Mouse (Mus musculus) thymus, postnatal 14 days (tissue): Measurements from ENCODE around the gene Trpv5.

ENCODE experiments used
- DNase-seq: peaks from one replicate; pipeline ENCODE4 v3.0.0; 2021

Gene Trpv5

GRCm38 (mm10) chr6:41680669-41681068 lies at the start of gene Trpv5:
Gene Trpv5 (minus strand): TSS chr6:41680769.
- DNase-seq = no peak

GRCm38 (mm10) chr6:41727989-41728609 lies 47.5 kb upstream of the Trpv5 start:
- DNase-seq = peak; percentile 60

GRCm38 (mm10) chr6:41721430-41721829 lies 40.9 kb upstream of the Trpv5 start:
- DNase-seq = no peak

- DNase-seq = no peak
These were observed 29.7 kb upstream of the Trpv5 start for GRCm38 (mm10) chr6:41710281-41710680.

GRCm38 (mm10) chr6:41706275-41706674 lies 25.7 kb upstream of the Trpv5 start:
- DNase-seq = no peak

GRCm38 (mm10) chr6:41704123-41704522 lies 23.6 kb upstream of the Trpv5 start, which contains the start of gene Kel:
Gene Kel (minus strand): TSS chr6:41704339.
- DNase-seq = no peak

- DNase-seq = peak; percentile 72
These were observed 22.4 kb upstream of the Trpv5 start for GRCm38 (mm10) chr6:41702928-41703327.

GRCm38 (mm10) chr6:41701245-41701644 lies 20.7 kb upstream of the Trpv5 start:
- no peak for DNase-seq

GRCm38 (mm10) chr6:41694407-41694806 lies 13.8 kb upstream of the Trpv5 start:
- DNase-seq = no peak

GRCm38 (mm10) chr6:41692200-41692599 lies 11.6 kb upstream of the Trpv5 start:
- no peak for DNase-seq

GRCm38 (mm10) chr6:41685596-41685995 lies 5.0 kb upstream of the Trpv5 start:
- no peak for DNase-seq

GRCm38 (mm10) chr6:41684911-41685310 lies 4.3 kb upstream of the Trpv5 start:
- DNase-seq = no peak

GRCm38 (mm10) chr6:41684131-41684530 lies 3.6 kb upstream of the Trpv5 start, which contains the start of gene Llcfc1:
Gene Llcfc1 (plus strand): TSS chr6:41684431.
- no peak for DNase-seq

- no peak for DNase-seq
These were observed 1.1 kb upstream of the Trpv5 start for GRCm38 (mm10) chr6:41681656-41682055.

GRCm38 (mm10) chr6:41676530-41676929 lies 4.0 kb downstream of the Trpv5 start:
- no peak for DNase-seq

GRCm38 (mm10) chr6:41662320-41662719 lies 18.2 kb downstream of the Trpv5 start:
- DNase-seq = peak; percentile 47

- DNase-seq = no peak
These were observed 22.1 kb downstream of the Trpv5 start for GRCm38 (mm10) chr6:41658487-41658886.

GRCm38 (mm10) chr6:41654648-41655047 lies 25.9 kb downstream of the Trpv5 start:
- peak; percentile 14 for DNase-seq

GRCm38 (mm10) chr6:41653173-41653572 lies 27.4 kb downstream of the Trpv5 start:
- DNase-seq = no peak

GRCm38 (mm10) chr6:41646672-41647071 lies 33.9 kb downstream of the Trpv5 start:
- DNase-seq = no peak

- DNase-seq = no peak
These were observed 34.3 kb downstream of the Trpv5 start for GRCm38 (mm10) chr6:41646220-41646619.

GRCm38 (mm10) chr6:41643227-41643626 lies 37.3 kb downstream of the Trpv5 start:
- DNase-seq = no peak

- DNase-seq = no peak
These were observed 37.8 kb downstream of the Trpv5 start for GRCm38 (mm10) chr6:41642765-41643164.

GRCm38 (mm10) chr6:41641173-41641866 lies 39.2 kb downstream of the Trpv5 start:
- DNase-seq = no peak

GRCm38 (mm10) chr6:41640449-41640848 lies 40.1 kb downstream of the Trpv5 start:
- no peak for DNase-seq
